Mouse (Mus musculus): ENCODE results near the gene Dusp11.
"Not testable (repeated sequence)": the region's sequence is repeated elsewhere in the genome, so short reads cannot be mapped to it uniquely, and the experiment has no call there.

Gene Dusp11

GRCm38 (mm10) chr6:85895061-85895648 is 66.3 kb downstream of the Dusp11 start:
- in situ Hi-C loops (cut with MboI, MseI): not testable (repeated sequence)
